Mouse (Mus musculus): ENCODE results near the gene Mto1. TPM values are rescaled to one million over a fixed set of nuclear protein-coding genes. Genes with fewer than 3 reads are reported as not detected.
"Not testable (repeated sequence)": the region's sequence is repeated elsewhere in the genome, so short reads cannot be mapped to it uniquely, and the experiment has no call there.

Gene Mto1
- total RNA-seq, 2 experiments from 2014 or later: 21.1 to 28.9 TPM

DNA sequence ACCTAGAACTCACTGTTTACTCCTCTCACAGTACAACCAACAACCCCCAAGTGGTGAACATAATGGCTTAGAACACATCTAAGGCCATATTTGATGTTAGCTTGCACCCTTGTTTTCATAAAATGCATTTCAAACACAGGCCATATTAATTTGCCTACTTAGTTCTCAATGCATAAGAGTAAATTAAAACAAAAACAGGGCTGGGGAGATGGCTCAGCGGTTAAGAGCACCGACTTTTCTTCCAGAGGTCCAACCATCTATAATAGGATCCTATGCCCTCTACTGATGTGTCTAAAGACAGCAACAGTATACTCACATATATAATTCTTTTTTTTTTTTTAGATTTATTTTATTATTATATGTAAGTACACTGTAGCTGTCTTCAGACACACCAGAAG, 27.4 kb downstream of the Mto1 start:
- ATAC-seq (ENCODE audit: poor library complexity, severe bottlenecking): no peak

DNA sequence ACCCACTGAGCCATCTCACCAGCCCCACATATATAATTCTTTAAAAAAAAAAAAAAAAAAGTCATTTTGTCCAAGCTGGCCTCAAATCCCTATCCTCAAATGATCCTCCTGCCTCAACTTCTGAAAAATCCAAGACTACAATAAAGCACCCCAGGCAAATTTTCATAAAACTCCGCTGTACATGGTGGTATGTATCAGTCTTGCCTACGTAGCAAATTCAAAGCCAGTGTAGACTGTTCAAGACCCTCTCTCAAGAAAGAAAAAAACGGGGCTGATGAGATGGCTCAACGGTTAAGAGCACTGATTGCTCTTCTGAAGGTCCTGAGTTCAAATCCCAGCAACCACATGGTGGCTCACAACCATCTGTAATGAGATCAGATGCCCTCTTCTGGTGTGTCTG, 27.9 kb downstream of the Mto1 start:
- no peak for ATAC-seq (ENCODE audit: poor library complexity, severe bottlenecking)

DNA sequence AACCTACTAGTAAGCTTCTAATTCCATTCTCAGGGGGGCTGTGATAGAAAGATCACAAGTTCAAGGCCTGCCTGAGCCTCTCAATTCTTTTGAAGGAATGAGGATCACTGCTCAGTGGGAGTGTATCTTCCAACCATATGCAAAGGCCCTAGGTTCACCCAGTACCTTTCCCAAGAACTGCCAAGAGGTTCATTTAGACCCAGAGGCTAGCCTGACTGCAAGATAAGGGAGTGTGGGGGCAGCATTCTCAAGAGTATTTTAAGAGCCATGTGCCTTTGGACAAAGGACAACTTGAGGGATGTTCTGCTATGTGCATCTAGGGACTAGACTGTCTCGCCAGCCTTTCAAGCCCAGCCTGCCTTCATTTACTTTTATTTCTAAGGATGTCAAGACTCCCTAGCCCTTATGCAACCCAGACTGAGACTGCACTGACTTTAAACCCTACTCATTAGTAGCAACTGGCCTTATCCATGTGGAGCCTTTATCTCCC, 28.6 kb downstream of the Mto1 start:
- ATAC-seq (ENCODE audit: poor library complexity, severe bottlenecking): no peak

DNA sequence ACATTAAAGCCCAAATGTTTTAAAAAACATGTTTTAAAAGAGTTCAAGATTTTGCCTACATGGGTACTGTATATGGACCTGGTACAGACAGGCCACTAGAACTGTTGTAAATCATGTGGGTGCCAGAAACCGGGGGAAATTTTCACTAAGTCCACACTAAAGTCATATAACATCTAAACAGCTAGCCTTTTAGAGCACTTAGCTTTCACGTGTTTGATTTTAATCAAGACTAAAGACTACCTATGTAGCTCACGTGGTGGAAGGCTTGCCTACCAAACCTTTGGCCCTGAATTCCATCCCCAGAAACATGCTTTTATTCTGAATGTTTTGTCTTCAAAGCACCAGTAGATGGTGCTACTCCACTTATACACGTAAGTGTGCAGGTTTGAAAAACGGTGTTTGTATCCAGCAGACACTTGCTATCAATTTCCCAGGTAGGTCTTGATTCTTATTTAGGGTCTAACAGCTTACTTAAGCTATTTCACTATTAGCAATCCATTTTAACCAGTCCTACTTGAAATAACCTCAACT, 29.1 kb downstream of the Mto1 start:
- no peak for ATAC-seq (ENCODE audit: poor library complexity, severe bottlenecking)

- ATAC-seq (ENCODE audit: poor library complexity, severe bottlenecking): not testable (repeated sequence)
These were observed 30.1 kb downstream of the Mto1 start for GRCm38 (mm10) chr9:78478009-78478605.

GRCm38 (mm10) chr9:78479308-78479707, 31.3 kb downstream of the Mto1 start:
- not testable (repeated sequence) for ATAC-seq (ENCODE audit: poor library complexity, severe bottlenecking)

- not testable (repeated sequence) for ATAC-seq (ENCODE audit: poor library complexity, severe bottlenecking)
These were observed 32.2 kb downstream of the Mto1 start for GRCm38 (mm10) chr9:78480227-78480626.

GRCm38 (mm10) chr9:78480706-78481358, 32.8 kb downstream of the Mto1 start:
- ATAC-seq (ENCODE audit: poor library complexity, severe bottlenecking): peak; percentile 70

DNA sequence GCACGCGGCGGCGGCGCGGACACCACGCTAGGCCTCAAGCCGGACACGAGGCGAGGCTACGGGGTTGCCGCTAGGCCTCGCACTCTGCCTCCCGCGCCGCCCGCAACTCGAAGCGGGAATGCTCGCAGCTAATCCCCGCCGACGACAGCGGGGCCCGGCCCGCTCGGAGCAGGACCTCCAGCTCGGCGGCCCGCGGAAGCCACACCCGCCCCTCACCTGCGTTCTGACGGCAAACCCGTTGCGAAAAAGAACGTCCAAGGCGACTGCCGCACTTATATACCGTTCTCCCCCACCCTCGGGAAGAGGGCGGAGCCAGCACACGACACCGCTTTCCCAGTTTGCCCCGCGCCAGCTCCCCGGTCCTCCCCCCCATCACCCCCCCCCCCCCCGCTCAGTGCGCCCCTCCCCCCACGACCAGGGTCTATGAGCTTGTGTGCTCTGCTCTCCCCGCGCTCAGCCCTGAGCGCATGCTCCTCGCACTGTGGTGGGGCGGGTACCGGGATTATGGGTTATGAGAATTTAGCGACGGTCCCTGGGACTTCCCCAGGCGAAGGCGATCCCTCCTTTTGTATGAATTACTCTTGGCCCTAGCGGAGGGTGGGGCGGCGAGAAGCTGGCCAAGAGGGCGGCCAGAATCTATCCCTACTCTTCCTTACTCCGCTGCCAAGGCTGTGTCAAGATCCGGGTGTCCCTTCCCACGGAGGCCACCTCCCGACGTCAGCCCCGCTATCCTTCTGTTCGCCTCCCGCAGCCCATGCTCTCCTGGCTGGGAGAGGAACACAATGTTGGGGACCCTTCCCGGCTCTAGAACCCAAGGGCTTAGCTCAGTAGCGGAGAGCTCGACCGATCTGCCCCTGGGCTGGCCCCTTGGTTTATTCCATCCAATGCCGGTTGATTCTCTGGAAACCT, 33.7 kb downstream of the Mto1 start:
- ATAC-seq (ENCODE audit: poor library complexity, severe bottlenecking): peak; percentile 67

DNA sequence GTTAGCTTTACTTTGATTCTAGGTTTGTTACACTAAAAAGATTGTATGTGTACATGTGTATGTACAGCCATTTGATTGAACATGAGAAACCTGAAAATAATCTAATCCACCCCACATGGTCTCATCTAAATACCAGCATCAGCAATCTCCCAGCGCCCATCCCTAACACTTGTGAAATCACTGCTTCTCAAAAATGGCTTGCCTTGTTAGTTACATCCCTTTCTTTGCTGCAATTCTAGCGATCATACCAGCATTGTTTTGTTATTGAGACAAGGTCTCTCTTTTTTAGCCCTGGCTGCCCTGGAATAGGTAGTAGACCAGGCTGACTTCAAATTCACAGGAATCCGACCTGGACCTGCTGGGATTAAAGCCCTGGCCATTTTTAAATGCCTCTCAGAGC, 34.4 kb downstream of the Mto1 start:
- no peak for ATAC-seq (ENCODE audit: poor library complexity, severe bottlenecking)

GRCm38 (mm10) chr9:78484660-78485059, 36.7 kb downstream of the Mto1 start:
- no peak for ATAC-seq (ENCODE audit: poor library complexity, severe bottlenecking)

DNA sequence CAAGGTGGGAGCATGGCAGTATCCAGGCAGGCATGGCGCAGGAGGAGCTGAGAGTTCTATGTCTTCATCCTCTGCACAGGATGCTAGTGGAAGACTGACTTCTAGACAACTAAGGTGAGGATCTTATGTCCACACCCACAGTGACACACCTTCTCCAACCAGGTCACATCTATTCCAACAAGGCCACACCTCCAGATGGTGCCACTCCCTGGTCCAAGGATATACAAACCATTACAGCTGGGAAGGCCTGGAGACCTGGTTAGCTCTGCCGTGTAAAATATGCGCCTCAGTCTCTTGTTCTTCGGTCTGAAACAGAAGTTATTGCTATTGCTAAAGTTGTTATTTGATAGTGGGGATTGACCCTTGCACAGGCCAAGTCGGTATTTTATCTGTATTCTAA, 40.0 kb downstream of the Mto1 start:
- not testable (repeated sequence) for ATAC-seq (ENCODE audit: poor library complexity, severe bottlenecking)

GRCm38 (mm10) chr9:78488890-78489420, 40.9 kb downstream of the Mto1 start, which contains the start of gene Eef1a1:
Gene Eef1a1 (minus strand): TSS chr9:78489151.
- ATAC-seq (ENCODE audit: poor library complexity, severe bottlenecking): peak; percentile 94

DNA sequence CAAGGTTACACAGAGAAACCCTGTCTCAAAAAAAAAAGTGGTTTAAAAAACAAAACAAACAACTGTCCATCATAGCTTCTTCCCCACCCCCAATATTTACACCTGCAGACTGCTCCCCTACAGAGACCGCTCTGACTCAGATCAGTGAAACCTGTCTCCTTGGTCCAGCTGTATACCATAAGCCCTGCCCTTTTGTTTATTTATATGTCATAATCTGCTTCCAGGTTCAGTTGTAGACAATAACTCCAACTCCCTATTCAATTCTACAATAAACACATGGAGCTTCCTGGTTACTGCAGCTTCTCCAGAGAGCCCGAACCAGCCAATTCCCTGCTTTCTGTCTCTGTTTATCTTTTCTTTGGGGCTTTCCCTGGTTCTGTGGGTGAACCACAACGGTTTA, 43.2 kb downstream of the Mto1 start:
- no peak for ATAC-seq (ENCODE audit: poor library complexity, severe bottlenecking)

- ATAC-seq (ENCODE audit: poor library complexity, severe bottlenecking): no peak
These were observed 44.2 kb downstream of the Mto1 start for GRCm38 (mm10) chr9:78492254-78492653.

DNA sequence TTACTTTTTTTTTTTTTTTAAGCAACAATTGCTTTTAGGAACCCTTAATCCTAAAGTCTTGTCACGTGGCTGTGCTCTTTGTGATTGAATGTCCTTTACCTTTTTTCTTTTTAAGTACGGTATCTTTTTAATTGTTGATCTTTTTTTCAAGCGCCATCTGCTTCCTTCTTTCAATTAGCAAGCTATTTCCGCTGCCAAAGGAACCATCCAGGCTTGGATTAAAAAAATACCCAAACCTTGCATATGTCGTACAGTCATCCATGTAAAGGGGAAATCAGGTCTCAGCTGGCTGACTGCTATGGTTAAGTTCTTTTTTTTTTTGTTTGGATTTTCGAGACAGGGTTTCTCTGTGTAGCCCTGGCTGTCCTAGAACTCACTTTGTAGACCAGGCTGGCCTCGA, 45.2 kb downstream of the Mto1 start:
- ATAC-seq (ENCODE audit: poor library complexity, severe bottlenecking): no peak

DNA sequence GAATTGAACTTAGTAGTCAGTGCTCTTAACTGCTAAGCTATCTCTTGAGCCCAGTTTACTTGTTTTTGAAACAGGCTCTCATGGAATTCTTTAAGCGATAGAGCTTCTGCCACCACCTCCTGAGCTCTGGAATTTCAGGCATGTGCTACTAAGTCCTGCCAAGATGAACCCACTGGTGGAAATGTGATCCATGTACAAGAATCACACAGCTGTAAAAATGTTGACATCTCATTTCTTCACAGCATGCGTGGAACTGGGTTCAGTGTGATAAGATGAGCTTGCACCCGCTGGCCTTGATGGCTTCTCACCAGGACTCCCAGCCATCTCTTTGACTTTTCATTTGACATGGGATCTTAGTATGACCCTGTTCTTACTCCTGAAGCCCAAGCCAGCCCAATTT, 52.4 kb downstream of the Mto1 start:
- ATAC-seq (ENCODE audit: poor library complexity, severe bottlenecking): no peak

- ATAC-seq (ENCODE audit: poor library complexity, severe bottlenecking): no peak
These were observed 53.3 kb downstream of the Mto1 start for GRCm38 (mm10) chr9:78501284-78501683.

DNA sequence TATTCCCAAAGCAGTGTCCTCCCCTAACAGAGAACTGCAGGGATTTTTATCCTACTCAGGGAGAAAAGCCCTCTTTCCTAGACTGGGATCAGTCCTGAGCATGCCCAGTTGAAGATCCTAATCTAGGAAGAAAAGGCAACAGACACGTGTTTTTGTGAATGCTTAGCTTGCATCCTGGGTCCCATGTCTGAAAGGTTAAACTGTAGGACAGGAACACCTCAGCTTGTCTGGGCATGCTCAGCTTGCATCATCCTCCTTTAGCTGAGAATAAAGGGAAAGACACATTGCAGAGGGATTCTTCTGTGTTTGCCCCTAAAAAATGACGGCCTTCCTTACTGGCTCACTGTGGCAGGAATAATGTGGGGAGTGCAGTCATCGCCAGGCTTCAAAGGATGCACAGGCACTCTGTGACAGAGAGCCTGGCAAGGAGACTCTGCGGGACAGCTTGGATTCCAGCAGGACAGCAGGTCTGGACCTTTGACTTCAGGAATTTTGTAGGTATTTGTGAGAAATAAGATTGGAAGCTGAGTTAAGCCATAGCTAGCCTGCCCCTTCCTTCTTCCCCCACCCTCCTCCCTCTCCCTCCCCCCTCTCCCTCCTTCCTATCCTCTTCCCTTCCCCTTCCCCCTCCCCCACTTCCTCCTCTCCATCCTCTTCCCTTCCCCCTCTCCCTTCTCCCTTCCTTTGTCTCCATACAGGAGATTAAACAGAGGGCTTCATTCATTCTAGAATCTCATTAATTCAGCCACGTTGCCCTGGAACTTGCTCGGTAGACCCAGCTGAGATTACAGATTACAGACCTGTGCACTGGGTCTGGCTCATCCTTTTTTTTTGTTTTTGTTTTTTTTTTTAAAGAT, 55.4 kb downstream of the Mto1 start:
- ATAC-seq (ENCODE audit: poor library complexity, severe bottlenecking): no peak

DNA sequence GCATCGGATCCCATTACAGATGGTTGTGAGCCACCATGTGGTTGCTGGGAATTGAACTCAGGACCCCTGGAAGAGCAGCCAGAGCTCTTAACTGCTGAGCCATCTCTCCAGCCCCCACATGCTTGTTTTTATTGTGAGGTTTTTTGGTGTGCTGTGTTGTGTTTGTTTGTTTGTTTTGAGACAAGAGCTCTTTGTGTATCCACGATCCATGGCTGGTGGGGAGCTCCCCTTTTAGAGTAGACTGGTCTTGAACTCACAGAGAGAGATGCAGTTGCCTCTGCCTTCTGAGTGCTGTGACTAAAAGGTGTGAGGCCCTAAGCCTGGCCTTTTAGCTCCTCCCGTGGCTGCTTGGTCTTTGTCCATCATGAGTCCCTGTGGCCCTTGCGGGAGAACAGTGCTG, 56.1 kb downstream of the Mto1 start:
- ATAC-seq (ENCODE audit: poor library complexity, severe bottlenecking): no peak
